Mouse (Mus musculus) NIH3T3 (cell line): ENCODE measurements around the gene Mogs.

Source experiments
- DNase-seq: peaks from one replicate; pipeline ENCODE4 v3.0.0-alpha.2; 2012; ENCODE audit warnings: low read depth

The Mogs gene

GRCm38 (mm10) chr6:83095968-83096367 lies 19.3 kb upstream of the Mogs start:
- no peak for DNase-seq

GRCm38 (mm10) chr6:83098411-83098810 lies 16.9 kb upstream of the Mogs start:
- peak; percentile 78 for DNase-seq

GRCm38 (mm10) chr6:83101316-83101687 lies 14.0 kb upstream of the Mogs start, which contains the start of the genes Ccdc142 and Gm42688:
TSS of gene Ccdc142 (plus strand) at chr6:83101601.
TSS of gene Gm42688 (plus strand) at chr6:83101617.
- DNase-seq: peak; percentile 89

- DNase-seq: peak; percentile 83
Measured at GRCm38 (mm10) chr6:83101688-83102556, 13.4 kb upstream of the Mogs start.

GRCm38 (mm10) chr6:83103130-83103650 lies 12.1 kb upstream of the Mogs start:
- no peak for DNase-seq

GRCm38 (mm10) chr6:83104158-83104557 lies 11.1 kb upstream of the Mogs start:
- DNase-seq: no peak

- peak; percentile 92 for DNase-seq
Measured at GRCm38 (mm10) chr6:83107566-83108400, 7.5 kb upstream of the Mogs start.

GRCm38 (mm10) chr6:83108762-83109668 lies 6.3 kb upstream of the Mogs start, which contains the start of gene Mrpl53:
TSS of gene Mrpl53 (plus strand) at chr6:83109040.
- peak; percentile 91 for DNase-seq

- DNase-seq: no peak
Measured at GRCm38 (mm10) chr6:83111510-83112136, 3.7 kb upstream of the Mogs start.

- no peak for DNase-seq
Measured at GRCm38 (mm10) chr6:83115682-83116372, 531 bp downstream of the Mogs start.

GRCm38 (mm10) chr6:83116373-83117164 lies 1.3 kb downstream of the Mogs start:
- DNase-seq: no peak

- no peak for DNase-seq
Measured at GRCm38 (mm10) chr6:83117165-83117438, 1.8 kb downstream of the Mogs start.

GRCm38 (mm10) chr6:83117616-83118015 lies 2.3 kb downstream of the Mogs start:
- no peak for DNase-seq

- DNase-seq: no peak
Measured at GRCm38 (mm10) chr6:83118369-83118768, 3.1 kb downstream of the Mogs start.

GRCm38 (mm10) chr6:83118825-83119733 lies 3.8 kb downstream of the Mogs start:
- no peak for DNase-seq

- no peak for DNase-seq
Measured at GRCm38 (mm10) chr6:83119734-83120051, 4.4 kb downstream of the Mogs start.

- DNase-seq: peak; percentile 99
Measured at GRCm38 (mm10) chr6:83120930-83121862, 5.9 kb downstream of the Mogs start, which contains the start of gene Wbp1. TSS of gene Wbp1 (minus strand) at chr6:83121559.
